ENCODE assay signal across 7 mouse cellular contexts in the genomic region with DNA sequence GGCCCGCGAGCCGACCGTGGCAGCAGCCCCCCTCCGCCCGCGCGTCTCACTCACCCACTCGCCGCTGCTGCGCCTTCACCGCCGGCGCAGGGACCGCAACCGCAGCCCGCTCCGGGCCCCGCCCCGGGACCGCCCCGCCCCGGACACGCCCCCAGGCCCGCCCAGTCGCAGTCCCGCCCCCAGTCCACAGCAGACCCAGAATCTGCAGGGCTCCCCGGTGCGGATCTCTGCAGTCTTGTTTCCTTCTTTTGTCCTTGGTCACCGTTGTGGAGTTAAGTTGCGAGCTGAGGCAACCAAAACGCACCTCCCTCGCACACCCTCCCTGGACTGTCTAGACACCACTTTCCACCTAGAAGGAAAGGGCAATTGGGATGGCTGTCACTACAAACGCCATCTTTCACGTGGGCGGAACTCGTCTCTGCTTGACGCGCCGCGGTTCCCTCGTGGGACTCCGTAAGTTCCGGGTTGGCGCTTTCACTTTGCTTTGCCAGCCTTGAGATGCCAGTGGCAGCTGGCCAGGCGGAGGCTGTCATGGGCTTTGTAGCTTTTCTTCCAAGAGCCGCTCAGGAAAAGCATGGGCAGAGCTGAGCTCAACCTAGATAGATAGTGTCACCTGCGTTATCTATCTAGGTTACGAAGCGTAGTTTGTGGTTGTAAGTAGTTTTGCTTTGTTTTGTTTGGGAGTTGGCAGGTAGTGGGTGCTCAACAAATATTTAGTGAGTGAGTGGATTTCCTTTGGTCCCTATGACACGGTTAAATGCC. TPM values are rescaled to one million over a fixed set of nuclear protein-coding genes. Genes with fewer than 3 reads are reported as not detected.
A peak's percentile ranks its signal among the peaks of the same experiment; 100 is the strongest.
DNase-seq lines count a peak whose midpoint lies in the region; ATAC-seq lines count a peak whose summit lies in the region.

A gene (minus strand): TSS at position 442 of the 762 bp plus-strand sequence.

- H3K27me3 ChIP-seq in embryonic facial prominence, embryonic 11.5 days (ENCODE audit: control insufficient read depth, insufficient read depth, low read length), result no peaks in the 10 kb centered on the region
- peaks cover 8% of the 10 kb centered on the region; the same call in 1 of the 2 replicates for H3K27me3 ChIP-seq in limb, embryonic 10.5 days (ENCODE audit: low read depth, poor library complexity, severe bottlenecking)
- H3K27me3 ChIP-seq in midbrain, embryonic 13.5 days, result peaks cover 2% of the 10 kb centered on the region; the same call in 1 of the 2 replicates

- peak within 1 kb of the TSS; percentile 80 for H3K9ac ChIP-seq in embryonic facial prominence, embryonic 11.5 days (replicated peaks; ENCODE audit: low read length)
- peak within 1 kb of the TSS; percentile 90 for H3K9ac ChIP-seq in midbrain, embryonic 13.5 days (replicated peaks)

- no peaks in the 10 kb centered on the region for H3K4me1 ChIP-seq in embryonic facial prominence, embryonic 11.5 days (ENCODE audit: control insufficient read depth, insufficient read depth, low read length)
- H3K4me1 ChIP-seq in limb, embryonic 10.5 days, result peaks cover 3% of the 10 kb centered on the region; the same call in 1 of the 2 replicates
- H3K4me1 ChIP-seq in midbrain, embryonic 13.5 days (replicated peaks), result peaks cover 10% of the 10 kb centered on the region

- H3K27ac ChIP-seq in embryonic facial prominence, embryonic 11.5 days (replicated peaks; ENCODE audit: low read depth, low read length), result no peak within 1 kb of the TSS
- H3K27ac ChIP-seq in limb, embryonic 10.5 days, result peak within 1 kb of the TSS; percentile 83
- H3K27ac ChIP-seq in midbrain, embryonic 13.5 days, result peak within 1 kb of the TSS; percentile 88

- no peaks in the 10 kb centered on the region for H3K9me3 ChIP-seq in embryonic facial prominence, embryonic 11.5 days (replicated peaks; ENCODE audit: control insufficient read depth, low read length)
- H3K9me3 ChIP-seq in limb, embryonic 10.5 days (replicated peaks), result no peaks in the 10 kb centered on the region
- no peaks in the 10 kb centered on the region for H3K9me3 ChIP-seq in midbrain, embryonic 13.5 days

- ATAC-seq in embryonic facial prominence, embryonic 11.5 days (replicated peaks; ENCODE audit: insufficient number of reproducible peaks, low FRiP score, low TSS enrichment, low read depth), result peak; percentile 97
- ATAC-seq in granulocyte monocyte progenitor cell, adult 5-6 weeks (replicated peaks; ENCODE audit: poor library complexity, severe bottlenecking), result peak; percentile 79
- ATAC-seq in midbrain, embryonic 13.5 days, result peak; percentile 98

- H3K4me3 ChIP-seq in embryonic facial prominence, embryonic 11.5 days (ENCODE audit: low read depth, low read length), result peak within 1 kb of the TSS; percentile 89
- peak within 1 kb of the TSS; percentile 95 for H3K4me3 ChIP-seq in limb, embryonic 10.5 days
- H3K4me3 ChIP-seq in midbrain, embryonic 13.5 days (replicated peaks), result peak within 1 kb of the TSS; percentile 89

- 1% methylated on average over 32 of the region's 51 CpGs for WGBS in embryonic facial prominence, embryonic 11.5 days
- under 1% methylated on average over 51 of the region's 51 CpGs for WGBS in limb, embryonic 10.5 days
- WGBS in midbrain, embryonic 13.5 days, result under 1% methylated on average over 44 of the region's 51 CpGs

- peak within 1 kb of the TSS; percentile 84 for H3K4me2 ChIP-seq in embryonic facial prominence, embryonic 11.5 days (ENCODE audit: low read depth, low read length)
- peak within 1 kb of the TSS; percentile 82 for H3K4me2 ChIP-seq in midbrain, embryonic 13.5 days (replicated peaks)

- peak; percentile 96 for DNase-seq in adrenal gland, postnatal 14 days
- peak; percentile 93 for DNase-seq in embryonic facial prominence, embryonic 11.5 days (ENCODE audit: low spot score)
- DNase-seq in kidney, adult 11 months, result peak; percentile 95
- DNase-seq in limb, embryonic 10.5 days (ENCODE audit: low spot score), result peak; percentile 96
- peak; percentile 91 for DNase-seq in spleen, adult 12 weeks (ENCODE audit: low spot score)

- H3K36me3 ChIP-seq in embryonic facial prominence, embryonic 11.5 days (replicated peaks; ENCODE audit: control insufficient read depth, insufficient read depth, low read depth, low read length), result no peaks in the 10 kb centered on the region
- H3K36me3 ChIP-seq in limb, embryonic 10.5 days, result no peaks in the 10 kb centered on the region
- H3K36me3 ChIP-seq in midbrain, embryonic 13.5 days, result no peaks in the 10 kb centered on the region

RNA-seq across cellular contexts. Expression of the gene that starts here (rescaled TPM):
- total RNA-seq in adrenal gland, postnatal 14 days (2021), result 15.6 and 16.7 TPM in 2 replicates
- polyA plus RNA-seq in embryonic facial prominence, embryonic 11.5 days (2014; fragmentation: Nextera tagmentation; extraction: Ambion mirVana), result 18.3 and 21.6 TPM in 2 replicates
- total RNA-seq in granulocyte monocyte progenitor cell, adult 5-6 weeks (2014; fragmentation: Nextera tagmentation), result 5.4 and 9.7 TPM in 2 replicates
- total RNA-seq in granulocyte monocyte progenitor cell, adult 5-6 weeks (2017), result 3.3 and 3.5 TPM in 2 replicates
- 9.9 and 11.8 TPM in 2 replicates for polyA plus RNA-seq in limb, embryonic 10.5 days (2016; fragmentation: Nextera tagmentation; extraction: Ambion mirVana)
- polyA plus RNA-seq in midbrain, embryonic 13.5 days (2015; fragmentation: Nextera tagmentation; extraction: Ambion mirVana), result 39.8 and 42.6 TPM in 2 replicates
